Mouse (Mus musculus) mature B cell (primary cell): Measurements from ENCODE around the gene Cops4.

ENCODE experiments used
- in situ Hi-C: fragments of 300-500 bp; cut with MboI; formaldehyde crosslinking; loops from 2 replicates; pipeline ENCODE4 v1.14.3; 2019

Gene Cops4

GRCm38 (mm10) chr5:100578863-100579411 lies 60.8 kb downstream of the Cops4 start:
- in situ Hi-C loops = no loop called here

- in situ Hi-C loops = no loop called here
Observed at GRCm38 (mm10) chr5:100581622-100582434, 63.7 kb downstream of the Cops4 start.

- in situ Hi-C loops = no loop called here
Observed at GRCm38 (mm10) chr5:100582435-100582826, 64.3 kb downstream of the Cops4 start.

GRCm38 (mm10) chr5:100583066-100583465 lies 65.0 kb downstream of the Cops4 start:
- in situ Hi-C loops = no loop called here

- in situ Hi-C loops = no loop called here
Observed at GRCm38 (mm10) chr5:100585206-100585644, 67.1 kb downstream of the Cops4 start.

- in situ Hi-C loops = no loop called here
Observed at GRCm38 (mm10) chr5:100585657-100586056, 67.5 kb downstream of the Cops4 start.

- in situ Hi-C loops = no loop called here
Observed at GRCm38 (mm10) chr5:100587136-100587535, 69.0 kb downstream of the Cops4 start.

- in situ Hi-C loops = no loop called here
Observed at GRCm38 (mm10) chr5:100587626-100588025, 69.5 kb downstream of the Cops4 start.

- in situ Hi-C loops = no loop called here
Observed at GRCm38 (mm10) chr5:100590505-100590904, 72.4 kb downstream of the Cops4 start.

- in situ Hi-C loops = no loop called here
Observed at GRCm38 (mm10) chr5:100594803-100595467, 76.8 kb downstream of the Cops4 start.

- in situ Hi-C loops = no loop called here
Observed at GRCm38 (mm10) chr5:100595999-100596398, 77.9 kb downstream of the Cops4 start.
